Mouse (Mus musculus) CH12.LX (cell line): Measurements from ENCODE around the gene Spire2. TPM values are rescaled to one million over a fixed set of nuclear protein-coding genes. Genes with fewer than 3 reads are reported as not detected.

Source experiments
- DNase-seq: peaks from one replicate; pipeline ENCODE4 v3.0.0-alpha.2; 2013; ENCODE audit errors: extremely low read depth
- H3K27ac ChIP-seq: 2 replicates; pipeline ENCODE4 v1.5.1; 2012; ENCODE audit warnings: low read depth, mild to moderate bottlenecking, control low read depth, moderate library complexity; ENCODE audit not compliant: insufficient read depth
- H3K27me3 ChIP-seq: replicated peaks from 2 replicates; pipeline ENCODE3; 2012; ENCODE audit warnings: inconsistent platforms
- H3K36me3 ChIP-seq, 2 experiments: replicated peaks in 1 of 2; 2 replicates each; pipeline versions ENCODE3 to v1.6.1; 2012; ENCODE audit warnings: inconsistent platforms in 1 of 2, low read length in 1 of 2, mild to moderate bottlenecking in 1 of 2, mixed read lengths in 1 of 2, moderate library complexity in 1 of 2; ENCODE audit not compliant: control insufficient read depth in 1 of 2, insufficient read depth in 1 of 2
- H3K4me1 ChIP-seq, 2 experiments: 2 replicates each; pipeline ENCODE4 v1.6.1; 2012; ENCODE audit warnings: inconsistent platforms in 1 of 2, moderate library complexity in 1 of 2; ENCODE audit not compliant: insufficient read depth in 2 of 2, control insufficient read depth in 1 of 2
- H3K4me2 ChIP-seq: 2 replicates; pipeline ENCODE4 v1.6.1; 2012; ENCODE audit warnings: low read depth, mild to moderate bottlenecking, control low read depth; ENCODE audit not compliant: poor library complexity, insufficient read depth, severe bottlenecking
- H3K4me3 ChIP-seq, 3 experiments: fragments of 150-350 bp in 1 of 3; sonication (generic) in 1 of 3; replicated peaks in 1 of 3; 2 replicates each; pipeline versions ENCODE3 to v1.5.1; 2011 to 2012; ENCODE audit warnings: low read depth in 2 of 3, low read length in 2 of 3, mild to moderate bottlenecking in 2 of 3, moderate library complexity in 2 of 3, control low read depth in 1 of 3, improper control_type of control experiment in 1 of 3, inconsistent platforms in 1 of 3, mixed read lengths in 1 of 3; ENCODE audit not compliant: poor library complexity in 1 of 3
- H3K79me2 ChIP-seq: replicated peaks from 2 replicates; pipeline ENCODE4 v1.6.1; 2012; ENCODE audit warnings: mild to moderate bottlenecking, moderate library complexity; ENCODE audit not compliant: control insufficient read depth, poor library complexity, insufficient read depth, severe bottlenecking; ENCODE audit errors: extremely low read depth
- H3K9ac ChIP-seq: 2 replicates; pipeline ENCODE4 v1.6.1; 2012; ENCODE audit warnings: low read depth, mild to moderate bottlenecking, control low read depth, moderate library complexity; ENCODE audit not compliant: insufficient read depth
- H3K9me3 ChIP-seq: replicated peaks from 2 replicates; pipeline ENCODE3; 2012; ENCODE audit warnings: low read length, inconsistent platforms, mixed read lengths
- BHLHE40 ChIP-seq: IDR thresholded peaks from 2 replicates; pipeline ENCODE4 v1.6.1; 2011; ENCODE audit warnings: mild to moderate bottlenecking, low read depth, low read length, improper control_type of control experiment
- CHD1 ChIP-seq: IDR thresholded peaks from 2 replicates; pipeline ENCODE4 v1.6.1; 2012; ENCODE audit warnings: low read depth, low read length, improper control_type of control experiment, inconsistent platforms
- CTCF ChIP-seq, 2 experiments: IDR thresholded peaks in 1 of 2; conservative IDR thresholded peaks in 1 of 2; 2 replicates each; pipeline ENCODE4 v1.5.1; 2011 to 2012; ENCODE audit warnings: low read depth in 2 of 2, low read length in 2 of 2, improper control_type of control experiment in 1 of 2, inconsistent platforms in 1 of 2, mild to moderate bottlenecking in 1 of 2, moderate library complexity in 1 of 2
- E2F4 ChIP-seq: IDR thresholded peaks from 2 replicates; pipeline ENCODE4 v1.6.1; 2011; ENCODE audit warnings: low read depth, low read length, improper control_type of control experiment; ENCODE audit not compliant: insufficient replicate concordance
- ELF1 ChIP-seq: IDR thresholded peaks from 2 replicates; pipeline ENCODE4 v1.6.1; 2014; ENCODE audit warnings: low read depth, mild to moderate bottlenecking, inconsistent platforms, low read length, improper control_type of control experiment
- EP300 ChIP-seq: IDR thresholded peaks from 2 replicates; pipeline ENCODE4 v1.6.1; 2011; ENCODE audit warnings: low read length, improper control_type of control experiment
- ETS1 ChIP-seq: conservative IDR thresholded peaks from 2 replicates; pipeline ENCODE4 v1.6.1; 2012; ENCODE audit warnings: low read depth, mild to moderate bottlenecking, inconsistent platforms, low read length, improper control_type of control experiment, moderate library complexity
- GABPA ChIP-seq: IDR thresholded peaks from 2 replicates; pipeline ENCODE4 v1.6.1; 2012; ENCODE audit warnings: low read depth, low read length, improper control_type of control experiment, inconsistent platforms; ENCODE audit not compliant: insufficient replicate concordance
- HCFC1 ChIP-seq: IDR thresholded peaks from 2 replicates; pipeline ENCODE4 v1.6.1; 2012; ENCODE audit warnings: low read depth, mild to moderate bottlenecking, inconsistent platforms, low read length, improper control_type of control experiment
- IRF4 ChIP-seq: IDR thresholded peaks from 2 replicates; pipeline ENCODE4 v1.6.1; 2014; ENCODE audit warnings: low read depth, mild to moderate bottlenecking, inconsistent platforms, low read length, improper control_type of control experiment
- JUND ChIP-seq: conservative IDR thresholded peaks from 2 replicates; pipeline ENCODE4 v1.6.1; 2011; ENCODE audit warnings: low read depth, low read length, improper control_type of control experiment
- KAT2A ChIP-seq: IDR thresholded peaks from 2 replicates; pipeline ENCODE4 v1.6.1; 2012; ENCODE audit warnings: low read length, improper control_type of control experiment, inconsistent platforms; ENCODE audit not compliant: insufficient replicate concordance
- MAFK ChIP-seq: IDR thresholded peaks from 2 replicates; pipeline ENCODE4 v1.6.1; 2011; ENCODE audit warnings: low read length, improper control_type of control experiment; ENCODE audit not compliant: insufficient replicate concordance
- MAX ChIP-seq: IDR thresholded peaks from 2 replicates; pipeline ENCODE4 v1.6.1; 2011; ENCODE audit warnings: low read length, improper control_type of control experiment
- MAZ ChIP-seq: IDR thresholded peaks from 2 replicates; pipeline ENCODE4 v1.6.1; 2012; ENCODE audit warnings: low read depth, mild to moderate bottlenecking, inconsistent platforms, low read length, improper control_type of control experiment, moderate library complexity
- MEF2A ChIP-seq: IDR thresholded peaks from 2 replicates; pipeline ENCODE4 v1.6.1; 2014; ENCODE audit warnings: low read depth, mild to moderate bottlenecking, inconsistent platforms, low read length, improper control_type of control experiment, borderline replicate concordance
- MYC ChIP-seq: IDR thresholded peaks from 2 replicates; pipeline ENCODE4 v1.6.1; 2011; ENCODE audit warnings: low read depth, mild to moderate bottlenecking, improper control_type of control experiment, low read length
- NELFE ChIP-seq: IDR thresholded peaks from 2 replicates; pipeline ENCODE4 v1.6.1; 2011; ENCODE audit warnings: low read depth, low read length, improper control_type of control experiment
- NRF1 ChIP-seq: IDR thresholded peaks from 2 replicates; pipeline ENCODE4 v1.6.1; 2014; ENCODE audit warnings: low read depth, mild to moderate bottlenecking, inconsistent platforms, low read length, improper control_type of control experiment, moderate library complexity
- RAD21 ChIP-seq: IDR thresholded peaks from 2 replicates; pipeline ENCODE4 v1.6.1; 2011; ENCODE audit warnings: low read depth, mild to moderate bottlenecking, low read length, improper control_type of control experiment, moderate library complexity
- SIN3A ChIP-seq: IDR thresholded peaks from 2 replicates; pipeline ENCODE4 v1.6.1; 2012; ENCODE audit warnings: low read length, improper control_type of control experiment, inconsistent platforms
- SMC3 ChIP-seq: IDR thresholded peaks from 2 replicates; pipeline ENCODE4 v1.6.1; 2011; ENCODE audit warnings: low read depth, low read length, improper control_type of control experiment
- UBTF ChIP-seq: IDR thresholded peaks from 2 replicates; pipeline ENCODE4 v1.6.1; 2012; ENCODE audit warnings: low read depth, mild to moderate bottlenecking, inconsistent platforms, low read length, improper control_type of control experiment, moderate library complexity
- USF1 ChIP-seq: IDR thresholded peaks from 2 replicates; pipeline ENCODE4 v1.6.1; 2014; ENCODE audit warnings: low read depth, mild to moderate bottlenecking, inconsistent platforms, low read length, improper control_type of control experiment
- USF2 ChIP-seq: conservative IDR thresholded peaks from 2 replicates; pipeline ENCODE4 v1.6.1; 2011; ENCODE audit warnings: low read depth, low read length, improper control_type of control experiment
- dilution Hi-C: fragments of 300-500 bp; cut with MboI; formaldehyde crosslinking; loops from 2 replicates; pipeline ENCODE4 v1.14.3; 2020; ENCODE audit warnings: low sequenced_read_pairs; ENCODE audit not compliant: extremely low pct_unique_long_range_greater_than_20kb, extremely low pct_ligation_motif_present
- in situ Hi-C: fragments of 300-500 bp; cut with MboI; formaldehyde crosslinking; loops from 3 replicates; pipeline ENCODE4 v1.14.3; 2019; ENCODE audit warnings: low sequenced_read_pairs, low pct_ligation_motif_present, low pct_unique_long_range_greater_than_20kb, mixed read lengths
- polyA plus RNA-seq: library from polyadenylated mRNA; unstranded; fragments of >175 nt; gene quantifications from 2 replicates; pipeline ENCODE4 v1.2.1, GENCODE M21; 2012; ENCODE audit warnings: low read depth; ENCODE audit not compliant: insufficient read length
- total RNA-seq, 2 experiments: library from RNA; depleted of rRNA; stranded (reverse); fragments of 300-350 nt in 1 of 2; fragments of >200 nt in 1 of 2; gene quantifications; 2 replicates each; pipeline ENCODE4 v1.2.3; 2012 to 2014

The Spire2 gene
- total and polyA plus RNA-seq, 3 experiments: 1.1 to 2.9 (median 2.6) TPM

DNA sequence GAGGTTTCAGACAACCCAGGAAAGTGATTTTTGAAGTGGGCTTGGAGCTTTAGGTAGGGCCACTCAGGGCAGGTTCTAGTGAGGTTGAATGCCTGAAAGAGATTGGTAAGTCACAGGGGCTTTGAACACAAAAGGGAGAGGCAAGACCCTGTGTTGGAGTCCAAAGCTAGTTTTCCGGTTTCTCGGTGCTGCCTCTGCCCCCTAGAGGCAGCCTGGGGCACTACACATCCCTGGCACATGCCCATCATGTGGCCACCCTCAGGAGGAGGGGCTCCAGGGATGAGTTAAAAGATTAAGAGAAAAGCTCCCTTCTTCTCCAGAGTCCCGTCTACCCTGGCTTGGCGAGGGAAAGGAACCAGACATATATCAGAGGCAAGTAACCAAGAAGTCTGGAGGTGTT, 74.3 kb downstream of the Spire2 start, which contains the start of gene Mc1r:
Mc1r (plus strand) TSS at position 322 of the 400 bp plus-strand sequence.
- no peak within 1 kb of the TSS for H3K4me3 ChIP-seq
- no peaks in the 10 kb centered on the region for H3K9me3 ChIP-seq
- H3K27me3 ChIP-seq: peaks cover 38% of the 10 kb centered on the region
- dilution Hi-C loops (no loop called here), in situ Hi-C loops (no loop called here)
- H3K79me2 ChIP-seq: no peaks in the 10 kb centered on the region
- H3K36me3 ChIP-seq: peaks cover 17 to 24% of the 10 kb centered on the region in 2 experiments
- H3K4me1 ChIP-seq: peaks cover 27 to 49% of the 10 kb centered on the region in 2 experiments
- no peak within 1 kb of the TSS for H3K9ac ChIP-seq
- peak within 1 kb of the TSS; percentile 49; the same call in 1 of the 2 replicates for H3K4me2 ChIP-seq
- TF ChIP-seq USF2: peak; percentile 18; the same call in 1 of the 2 replicates
- TF ChIP-seq SMC3: peak; percentile 32
- peak; percentile 23; the same call in 1 of the 2 replicates for TF ChIP-seq NRF1
- peak; percentile 91 for TF ChIP-seq MYC
- peak; percentile 77 for TF ChIP-seq ELF1
- no peak for TF ChIP-seq MAZ
- TF ChIP-seq CTCF (conservative IDR thresholded peaks at IDR 0.05 in 1 of 2, IDR thresholded peaks at IDR 0.05 in 1 of 2; ENCODE audit: low read depth in 2 of 2, low read length in 2 of 2): peak; percentile 84 to 89
- TF ChIP-seq MAFK: no peak
- TF ChIP-seq RAD21: peak; percentile 25
- 0 out of 2 replicates have a peak, but pooled peaks have one; percentile 51 for TF ChIP-seq IRF4
- peak; percentile 83 for TF ChIP-seq BHLHE40
- no peak for TF ChIP-seq MEF2A
- peak; percentile 58 for TF ChIP-seq USF1
- 0 out of 2 replicates have a peak, but pooled peaks have one; percentile 25 for TF ChIP-seq NELFE
- peak; percentile 79 for TF ChIP-seq MAX
- TF ChIP-seq E2F4: no peak
- TF ChIP-seq, all 38 proteins: peak for 12
- H3K27ac ChIP-seq: no peak within 1 kb of the TSS
- DNase-seq: peak; percentile 73

GRCm38 (mm10) chr8:123407612-123408011, 75.1 kb downstream of the Spire2 start:
- no peak overlapping the region for H3K4me3 ChIP-seq
- in situ Hi-C loops: no loop called here
- H3K4me1 ChIP-seq: peaks cover 33 to 58% of the 10 kb centered on the region in 2 experiments

More at GRCm38 (mm10) chr8:123407612-123408011, 75.1 kb downstream of the Spire2 start:
- peaks cover 41% of the 10 kb centered on the region for H3K27me3 ChIP-seq
- TF ChIP-seq CHD1 (no peak), MEF2A (no peak), UBTF (no peak), SMC3 (no peak), EP300 (no peak), USF2 (no peak), KAT2A (no peak), MAZ (no peak), MAX (no peak), E2F4 (no peak), JUND (no peak), NRF1 (no peak), GABPA (no peak), ETS1 (no peak), HCFC1 (no peak), ELF1 (no peak), SIN3A (no peak), CTCF (conservative IDR thresholded peaks at IDR 0.05 in 1 of 2, IDR thresholded peaks at IDR 0.05 in 1 of 2; ENCODE audit: low read depth in 2 of 2, low read length in 2 of 2) (no peak)
- TF ChIP-seq, all 38 proteins: peak for 0
- Histone ChIP-seq H3K36me3 (peaks cover 8 to 16% of the 10 kb centered on the region in 2 experiments), H3K79me2 (no peaks in the 10 kb centered on the region), H3K9ac (no peak overlapping the region), H3K4me2 (no peak overlapping the region), H3K9me3 (no peaks in the 10 kb centered on the region), H3K27ac (no peak overlapping the region)
- dilution Hi-C loops: no loop called here
- no peak for DNase-seq
